Mouse (Mus musculus) heart, embryonic 11.5 days (tissue): ENCODE results near the gene Rab42. TPM values are rescaled to one million over a fixed set of nuclear protein-coding genes. Genes with fewer than 3 reads are reported as not detected.
"Not testable (repeated sequence)": the region's sequence is repeated elsewhere in the genome, so short reads cannot be mapped to it uniquely, and the experiment has no call there.

Source experiments
- ATAC-seq: fragments of 200-750 bp; cut with Nextera tagmentation; replicated peaks from 2 replicates; pipeline ENCODE4 v1.8.0; 2017; ENCODE audit warnings: moderate library complexity; ENCODE audit not compliant: insufficient number of reproducible peaks, low FRiP score, low TSS enrichment
- H3K27ac ChIP-seq: fragments of 300-500 bp; sonication (generic); 2 replicates; pipeline ENCODE4 v1.5.1; 2014; ENCODE audit warnings: mild to moderate bottlenecking, low read depth, low read length
- H3K27me3 ChIP-seq: fragments of 300-500 bp; sonication (generic); 2 replicates; pipeline ENCODE4 v1.6.1; 2014; ENCODE audit warnings: mild to moderate bottlenecking, low read length, mixed read lengths; ENCODE audit not compliant: control insufficient read depth, insufficient read depth
- H3K36me3 ChIP-seq: fragments of 300-500 bp; sonication (generic); 2 replicates; pipeline ENCODE4 v1.6.1; 2014; ENCODE audit warnings: mild to moderate bottlenecking, low read length, moderate library complexity, mixed read lengths; ENCODE audit not compliant: control insufficient read depth, insufficient read depth
- H3K4me1 ChIP-seq: fragments of 300-500 bp; sonication (generic); 2 replicates; pipeline ENCODE4 v1.6.1; 2014; ENCODE audit warnings: low read length; ENCODE audit not compliant: control insufficient read depth, insufficient read depth
- H3K4me2 ChIP-seq: fragments of 300-500 bp; sonication (generic); 2 replicates; pipeline ENCODE4 v1.6.1; 2014; ENCODE audit warnings: mild to moderate bottlenecking, moderate library complexity
- H3K4me3 ChIP-seq: fragments of 300-500 bp; sonication (generic); 2 replicates; pipeline ENCODE4 v1.5.1; 2014; ENCODE audit warnings: low read depth, low read length
- H3K9ac ChIP-seq: fragments of 300-500 bp; sonication (generic); 2 replicates; pipeline ENCODE4 v1.6.1; 2014; ENCODE audit warnings: mild to moderate bottlenecking, low read depth, low read length, moderate library complexity
- H3K9me3 ChIP-seq: fragments of 300-500 bp; sonication (generic); replicated peaks from 2 replicates; pipeline ENCODE4 v1.6.1; 2016; ENCODE audit warnings: low read length; ENCODE audit not compliant: control insufficient read depth
- WGBS: fragments of 180-500 bp; shearing (Covaris S2); extraction: QIAGEN DNeasy Blood & Tissue Kit; methylation state at CpG from one replicate; pipeline ENCODE4 v1.1.7; 2014; ENCODE audit not compliant: insufficient replicate concordance; 5-methylcytosine and 5-hydroxymethylcytosine counted together
- polyA plus RNA-seq: library from polyadenylated mRNA; unstranded; fragments of >200 nt; fragmentation: Nextera tagmentation; extraction: Ambion mirVana; gene quantifications from 2 replicates; pipeline ENCODE4 v1.2.1, GENCODE M21; 2014

Rab42 gene
- polyA plus RNA-seq, 1 experiment from 2014 or later = 0.57 TPM

GRCm38 (mm10) chr4:132295696-132296390 lies 7.3 kb downstream of the Rab42 start:
- H3K27me3 ChIP-seq = no peaks in the 10 kb centered on the region
- H3K4me1 ChIP-seq = no peaks in the 10 kb centered on the region
- H3K9ac ChIP-seq = no peak overlapping the region
- no peak overlapping the region for H3K4me3 ChIP-seq
- peaks cover 9% of the 10 kb centered on the region for H3K36me3 ChIP-seq
- peaks cover 3% of the 10 kb centered on the region; the same call in 1 of the 2 replicates for H3K9me3 ChIP-seq
- H3K27ac ChIP-seq = no peak overlapping the region
- no peak overlapping the region for H3K4me2 ChIP-seq
- no peak for ATAC-seq
- WGBS = 42% methylated on average over 8 of the region's 8 CpGs

GRCm38 (mm10) chr4:132293682-132294240 lies 9.4 kb downstream of the Rab42 start:
- no peak for ATAC-seq
- no peak overlapping the region for H3K4me3 ChIP-seq

DNA sequence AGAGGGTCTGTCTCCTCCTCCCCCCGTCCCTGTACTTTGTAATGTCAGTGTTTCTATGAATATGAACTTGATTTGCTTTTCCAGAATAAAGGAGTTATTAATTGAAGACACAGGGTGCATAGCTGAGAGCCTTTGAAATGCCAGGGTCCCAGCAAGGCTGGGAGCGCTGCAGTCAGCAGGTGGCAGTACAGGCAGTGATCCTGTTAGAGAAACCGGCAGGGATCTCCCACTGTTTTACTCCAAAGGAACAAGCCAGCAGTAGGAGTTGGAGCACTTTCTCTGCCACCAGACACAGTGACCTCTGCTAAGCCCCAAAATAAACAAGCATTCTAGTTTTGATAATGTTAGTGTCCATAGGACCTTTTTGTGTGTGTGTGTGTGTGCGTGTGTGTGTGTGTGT lies 10.2 kb downstream of the Rab42 start:
- Histone ChIP-seq H3K4me2 (no peak overlapping the region), H3K36me3 (peaks cover 16% of the 10 kb centered on the region), H3K4me3 (no peak overlapping the region), H3K27ac (no peak overlapping the region), H3K27me3 (no peaks in the 10 kb centered on the region), H3K4me1 (no peaks in the 10 kb centered on the region), H3K9ac (no peak overlapping the region), H3K9me3 (peaks cover 3% of the 10 kb centered on the region; the same call in 1 of the 2 replicates)
- no peak for ATAC-seq
- 51% methylated on average over 4 of the region's 4 CpGs for WGBS

More at GRCm38 (mm10) chr4:132293682-132294240, 9.4 kb downstream of the Rab42 start:
- Histone ChIP-seq H3K4me1 (no peaks in the 10 kb centered on the region), H3K27me3 (no peaks in the 10 kb centered on the region), H3K9ac (no peak overlapping the region), H3K9me3 (peaks cover 3% of the 10 kb centered on the region; the same call in 1 of the 2 replicates), H3K27ac (no peak overlapping the region), H3K36me3 (peaks cover 16% of the 10 kb centered on the region), H3K4me2 (no peak overlapping the region)
- WGBS = 81% methylated on average over 7 of the region's 7 CpGs

- H3K9ac ChIP-seq = no peak overlapping the region
- H3K4me3 ChIP-seq = no peak overlapping the region
- peaks cover 3% of the 10 kb centered on the region; the same call in 1 of the 2 replicates for H3K9me3 ChIP-seq
- no peaks in the 10 kb centered on the region for H3K27me3 ChIP-seq
- 82% methylated on average over 12 of the region's 12 CpGs for WGBS
- H3K4me2 ChIP-seq = no peak overlapping the region
- no peak overlapping the region for H3K27ac ChIP-seq
- no peak for ATAC-seq
- H3K36me3 ChIP-seq = peaks cover 18% of the 10 kb centered on the region
- H3K4me1 ChIP-seq = no peaks in the 10 kb centered on the region
Observed at GRCm38 (mm10) chr4:132291624-132292335, 11.4 kb downstream of the Rab42 start.

GRCm38 (mm10) chr4:132291056-132291455 lies 12.1 kb downstream of the Rab42 start:
- ATAC-seq = no peak
- Histone ChIP-seq H3K36me3 (peaks cover 21% of the 10 kb centered on the region), H3K27me3 (no peaks in the 10 kb centered on the region), H3K27ac (no peak overlapping the region), H3K4me2 (no peak overlapping the region), H3K4me1 (no peaks in the 10 kb centered on the region), H3K9me3 (peaks cover 3% of the 10 kb centered on the region; the same call in 1 of the 2 replicates), H3K4me3 (no peak overlapping the region), H3K9ac (no peak overlapping the region)
- WGBS = 92% methylated on average over 4 of the region's 4 CpGs

DNA sequence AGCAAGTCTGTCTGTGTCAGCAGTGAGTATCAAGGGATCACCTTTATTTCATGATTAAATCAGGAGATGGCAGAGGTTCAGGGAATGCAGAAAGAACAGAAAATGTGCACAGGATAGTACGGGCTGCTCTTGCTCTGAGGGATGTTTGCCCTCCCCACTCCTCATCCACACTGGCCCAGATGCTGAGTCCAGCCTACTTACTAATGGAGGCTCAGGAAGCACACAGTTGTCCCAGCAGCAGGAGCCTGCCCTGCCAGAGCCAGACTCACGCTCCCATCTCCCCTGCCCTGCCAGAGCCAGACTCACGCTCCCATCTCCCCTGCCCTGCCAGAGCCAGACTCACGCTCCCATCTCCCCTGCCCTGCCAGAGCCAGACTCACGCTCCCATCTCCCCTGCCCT lies 14.3 kb downstream of the Rab42 start:
- H3K4me2 ChIP-seq, ATAC-seq, H3K4me3 ChIP-seq, H3K27me3 ChIP-seq, H3K27ac ChIP-seq, H3K9ac ChIP-seq, H3K4me1 ChIP-seq, H3K9me3 ChIP-seq: not testable (repeated sequence)
- WGBS = 88% methylated on average over 2 of the region's 5 CpGs
- peaks cover 26% of the 10 kb centered on the region for H3K36me3 ChIP-seq

GRCm38 (mm10) chr4:132275949-132276348 lies 27.2 kb downstream of the Rab42 start:
- Histone ChIP-seq H3K27me3 (no peaks in the 10 kb centered on the region), H3K9me3 (no peaks in the 10 kb centered on the region), H3K4me1 (peaks cover 8% of the 10 kb centered on the region; the same call in 1 of the 2 replicates), H3K9ac (no peak overlapping the region), H3K4me3 (no peak overlapping the region), H3K4me2 (peak overlapping the region; percentile 37), H3K27ac (no peak overlapping the region), H3K36me3 (no peaks in the 10 kb centered on the region)
- 90% methylated on average over 3 of the region's 3 CpGs for WGBS
- ATAC-seq = no peak

- peak within 1 kb of the TSS; percentile 96 for H3K4me2 ChIP-seq
- under 1% methylated on average over 48 of the region's 48 CpGs for WGBS
- H3K9ac ChIP-seq = peak within 1 kb of the TSS; percentile 89
- peak; percentile 90 for ATAC-seq
- H3K9me3 ChIP-seq = no peaks in the 10 kb centered on the region
- H3K4me3 ChIP-seq = peak within 1 kb of the TSS; percentile 55
- H3K36me3 ChIP-seq = no peaks in the 10 kb centered on the region
- no peaks in the 10 kb centered on the region for H3K27me3 ChIP-seq
- peak within 1 kb of the TSS; percentile 68 for H3K27ac ChIP-seq
- H3K4me1 ChIP-seq = peaks cover 8% of the 10 kb centered on the region; the same call in 1 of the 2 replicates
Observed at GRCm38 (mm10) chr4:132274156-132274862, 28.9 kb downstream of the Rab42 start, which contains the start of gene Taf12. Gene Taf12 (plus strand): TSS chr4:132274375.
